Mouse (Mus musculus): ENCODE measurements around the gene Rpain.
A peak's percentile ranks its signal among the peaks of the same experiment; 100 is the strongest.

Rpain gene

GRCm38 (mm10) chr11:71001167-71001566 is 31.2 kb downstream of the Rpain start:
- DNase-seq (ENCODE audit: low read depth, low spot score) = no peak

- DNase-seq (ENCODE audit: low read depth, low spot score) = no peak
Observed at GRCm38 (mm10) chr11:71003611-71004315, 33.8 kb downstream of the Rpain start.

- peak; percentile 97 for DNase-seq (ENCODE audit: low read depth, low spot score)
Observed at GRCm38 (mm10) chr11:71004316-71004773, 34.3 kb downstream of the Rpain start, which contains the start of gene Dhx33. Gene Dhx33, minus strand, starts transcription at chr11:71004437.

GRCm38 (mm10) chr11:71005046-71005445 is 35.0 kb downstream of the Rpain start:
- peak; percentile 25 for DNase-seq (ENCODE audit: low read depth, low spot score)

- no peak for DNase-seq (ENCODE audit: low read depth, low spot score)
Observed at GRCm38 (mm10) chr11:71007026-71007425, 37.0 kb downstream of the Rpain start.

GRCm38 (mm10) chr11:71007831-71008230 is 37.8 kb downstream of the Rpain start:
- no peak for DNase-seq (ENCODE audit: low read depth, low spot score)

- DNase-seq (ENCODE audit: low read depth, low spot score) = no peak
Observed at GRCm38 (mm10) chr11:71008321-71008720, 38.3 kb downstream of the Rpain start.

- DNase-seq (ENCODE audit: low read depth, low spot score) = no peak
Observed at GRCm38 (mm10) chr11:71012743-71013142, 42.7 kb downstream of the Rpain start.

GRCm38 (mm10) chr11:71017051-71017450 is 47.0 kb downstream of the Rpain start:
- no peak for DNase-seq (ENCODE audit: low read depth, low spot score)

- no peak for DNase-seq (ENCODE audit: low read depth, low spot score)
Observed at GRCm38 (mm10) chr11:71018416-71019200, 48.6 kb downstream of the Rpain start.

GRCm38 (mm10) chr11:71019201-71020068 is 49.4 kb downstream of the Rpain start, which contains the start of the genes Mis12 and Derl2:
Gene Mis12, plus strand, starts transcription at chr11:71019611.
Gene Derl2, minus strand, starts transcription at chr11:71019841.
- peak; percentile 100 for DNase-seq (ENCODE audit: low read depth, low spot score)

Measured in CD4-positive helper T cell, adult 2 months (primary cell).